In the genomic region with DNA sequence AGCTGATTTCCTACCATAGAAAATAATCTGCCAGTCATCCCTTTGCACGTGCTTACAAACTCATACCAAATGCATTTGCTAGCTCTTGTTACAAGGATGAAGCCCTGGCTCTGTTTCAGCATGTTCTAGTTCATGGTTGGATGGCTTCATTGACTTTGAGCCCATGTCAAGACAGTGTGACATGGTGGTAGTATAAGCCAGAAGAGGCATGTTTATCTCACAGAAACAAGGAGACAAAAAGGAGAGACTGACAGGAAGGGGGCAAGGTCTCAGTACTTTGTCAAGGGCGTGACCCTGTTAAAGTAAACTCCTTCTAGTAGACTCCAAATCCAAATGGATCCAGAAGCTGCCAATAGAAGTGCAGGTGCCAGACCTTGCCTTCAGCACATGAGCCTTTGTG, we compare ENCODE assay signal across 19 mouse cellular contexts.
A peak's percentile ranks its signal among the peaks of the same experiment; 100 is the strongest.
DNase-seq lines count a peak whose midpoint lies in the region; ATAC-seq and TF ChIP-seq lines count a peak whose summit lies in the region.
"Had no signal": no experiment of that assay in that cellular context is flagged by ENCODE, and none has a peak within 500 bp of the region (broad histone marks: within the 10 kb centered on the region; RNA-seq: fewer than 3 reads in every experiment).

No protein-coding gene starts in this region.

- no peak overlapping the region for H3K4me3 ChIP-seq in liver, embryonic 16.5 days (ENCODE audit: low read depth, low read length)
- H3K4me3 ChIP-seq in liver, embryonic 12.5 days = no peak overlapping the region
- H3K4me3 ChIP-seq in kidney, embryonic 15.5 days (replicated peaks) = no peak overlapping the region
- H3K4me3 ChIP-seq in small intestine, adult 2 months (ENCODE audit: low read depth, low read length) = no peak overlapping the region
- no peak overlapping the region for H3K4me3 ChIP-seq in limb, embryonic 10.5 days
- H3K4me3 ChIP-seq: embryonic facial prominence, embryonic 12.5 days; gastrocnemius, adult 2 months; heart, adult 2 months; midbrain, embryonic 12.5 days; neural tube, embryonic 13.5 days had no signal

- WGBS in liver, embryonic 16.5 days (ENCODE audit: insufficient replicate concordance) = 46% methylated on average over 2 of the region's 2 CpGs
- 48% methylated on average over 2 of the region's 2 CpGs for WGBS in liver, embryonic 12.5 days (ENCODE audit: insufficient replicate concordance)
- WGBS in kidney, embryonic 15.5 days = 58% methylated on average over 2 of the region's 2 CpGs
- 26% methylated on average over 2 of the region's 2 CpGs for WGBS in small intestine, adult 2 months
- WGBS in limb, embryonic 10.5 days = 80% methylated on average over 2 of the region's 2 CpGs

- TF ChIP-seq CTCF in small intestine, adult 2 months (IDR thresholded peaks at IDR 0.05; ENCODE audit: extremely low read depth, insufficient read length, insufficient replicate concordance, low read depth, low read length) = no peak

- no peaks in the 10 kb centered on the region for H3K9me3 ChIP-seq in liver, embryonic 16.5 days (replicated peaks; ENCODE audit: control insufficient read depth, low read length)
- no peaks in the 10 kb centered on the region for H3K9me3 ChIP-seq in liver, embryonic 12.5 days (replicated peaks)
- no peaks in the 10 kb centered on the region for H3K9me3 ChIP-seq in kidney, embryonic 15.5 days (replicated peaks)
- H3K9me3 ChIP-seq in limb, embryonic 10.5 days (replicated peaks) = no peaks in the 10 kb centered on the region
- H3K9me3 ChIP-seq: embryonic facial prominence, embryonic 12.5 days; midbrain, embryonic 12.5 days; neural tube, embryonic 13.5 days had no signal

- no peak for ATAC-seq in liver, embryonic 16.5 days (ENCODE audit: low read depth)
- ATAC-seq in liver, embryonic 12.5 days = no peak
- peak; percentile 57; the same call in 1 of the 2 replicates for ATAC-seq in kidney, embryonic 15.5 days (replicated peaks; ENCODE audit: low FRiP score)
- ATAC-seq: forebrain, postnatal 0 days; inflammation-experienced regulatory T-cells, adult 6 months had no signal

- H3K27me3 ChIP-seq in liver, embryonic 16.5 days (ENCODE audit: control insufficient read depth, insufficient read depth, low read depth, low read length) = no peaks in the 10 kb centered on the region
- no peaks in the 10 kb centered on the region for H3K27me3 ChIP-seq in liver, embryonic 12.5 days (replicated peaks)
- no peaks in the 10 kb centered on the region for H3K27me3 ChIP-seq in kidney, embryonic 15.5 days
- no peaks in the 10 kb centered on the region for H3K27me3 ChIP-seq in small intestine, adult 2 months (ENCODE audit: control insufficient read depth, insufficient read depth, low read length)
- H3K27me3 ChIP-seq in limb, embryonic 10.5 days (ENCODE audit: low read depth, poor library complexity, severe bottlenecking) = no peaks in the 10 kb centered on the region
- H3K27me3 ChIP-seq: embryonic facial prominence, embryonic 12.5 days; midbrain, embryonic 12.5 days; neural tube, embryonic 13.5 days; Patski had no signal

- H3K4me1 ChIP-seq in liver, embryonic 16.5 days (ENCODE audit: control insufficient read depth, low read depth, low read length) = no peaks in the 10 kb centered on the region; the same call in 1 of the 2 replicates
- no peaks in the 10 kb centered on the region for H3K4me1 ChIP-seq in liver, embryonic 12.5 days
- no peaks in the 10 kb centered on the region for H3K4me1 ChIP-seq in kidney, embryonic 15.5 days
- peaks cover 26% of the 10 kb centered on the region for H3K4me1 ChIP-seq in small intestine, adult 2 months (ENCODE audit: control insufficient read depth, insufficient read depth, insufficient read length, low read length)
- no peaks in the 10 kb centered on the region for H3K4me1 ChIP-seq in limb, embryonic 10.5 days
- H3K4me1 ChIP-seq: embryonic facial prominence, embryonic 12.5 days; midbrain, embryonic 12.5 days; neural tube, embryonic 13.5 days had no signal

- no peak overlapping the region for H3K9ac ChIP-seq in liver, embryonic 16.5 days (ENCODE audit: low read depth, low read length)
- no peak overlapping the region for H3K9ac ChIP-seq in liver, embryonic 12.5 days
- no peak overlapping the region for H3K9ac ChIP-seq in kidney, embryonic 15.5 days
- H3K9ac ChIP-seq: embryonic facial prominence, embryonic 12.5 days; forebrain, postnatal 0 days; midbrain, embryonic 12.5 days; neural tube, embryonic 13.5 days had no signal

- TF ChIP-seq POLR2A in small intestine, adult 2 months (IDR thresholded peaks at IDR 0.05; ENCODE audit: low read depth, low read length) = no peak

- no peaks in the 10 kb centered on the region for H3K36me3 ChIP-seq in liver, embryonic 16.5 days (ENCODE audit: control insufficient read depth, insufficient read depth)
- no peaks in the 10 kb centered on the region for H3K36me3 ChIP-seq in liver, embryonic 12.5 days
- no peaks in the 10 kb centered on the region for H3K36me3 ChIP-seq in kidney, embryonic 15.5 days
- H3K36me3 ChIP-seq in small intestine, adult 2 months (ENCODE audit: control insufficient read depth, insufficient read depth, low read length) = no peaks in the 10 kb centered on the region
- no peaks in the 10 kb centered on the region for H3K36me3 ChIP-seq in limb, embryonic 10.5 days
- H3K36me3 ChIP-seq: embryonic facial prominence, embryonic 12.5 days; midbrain, embryonic 12.5 days; neural tube, embryonic 13.5 days had no signal

- H3K27ac ChIP-seq in liver, embryonic 16.5 days (ENCODE audit: low read length) = peak overlapping the region; percentile 16
- no peak overlapping the region for H3K27ac ChIP-seq in liver, embryonic 12.5 days
- H3K27ac ChIP-seq in kidney, embryonic 15.5 days = peak overlapping the region; percentile 74
- H3K27ac ChIP-seq in small intestine, adult 2 months (ENCODE audit: insufficient read depth, low read depth, low read length) = peak overlapping the region; percentile 71
- no peak overlapping the region for H3K27ac ChIP-seq in limb, embryonic 10.5 days
- H3K27ac ChIP-seq: embryonic facial prominence, embryonic 12.5 days; heart, adult 2 months; midbrain, embryonic 12.5 days; neural tube, embryonic 13.5 days had no signal

- no peak overlapping the region for H3K4me2 ChIP-seq in liver, embryonic 16.5 days (ENCODE audit: low read depth, low read length)
- no peak overlapping the region for H3K4me2 ChIP-seq in liver, embryonic 12.5 days
- H3K4me2 ChIP-seq in kidney, embryonic 15.5 days = no peak overlapping the region
- H3K4me2 ChIP-seq: embryonic facial prominence, embryonic 12.5 days; midbrain, embryonic 12.5 days; neural tube, embryonic 13.5 days had no signal

- DNase-seq in kidney, adult 11 months = peak; percentile 85
- no peak for DNase-seq in limb, embryonic 10.5 days (ENCODE audit: low spot score)
- no peak for DNase-seq in urinary bladder, postnatal 4 days (ENCODE audit: low spot score in 2 of 2)
- no peak for DNase-seq in urinary bladder, adult 18-20 months (ENCODE audit: low spot score in 2 of 2)
- DNase-seq: cerebellum, adult 8-10 months; forebrain, postnatal 0 days; gastrocnemius, adult 2 months; heart, adult 2 months; layer of hippocampus, adult 9-11 months; right cerebral cortex, postnatal 4 days had no signal

Comparison
In these comparisons a context has a peak if more than half of its experiments do, and no peak if none do; other contexts are left out.
1. H3K27ac ChIP-seq: peak in liver, embryonic 16.5 days (single experiment), kidney, embryonic 15.5 days (single experiment) and small intestine, adult 2 months (single experiment); none in liver, embryonic 12.5 days (single experiment) and limb, embryonic 10.5 days (single experiment).